Mouse (Mus musculus) neural tube, embryonic 11.5 days (tissue): Measurements from ENCODE around the gene Fnbp1. TPM values are rescaled to one million over a fixed set of nuclear protein-coding genes. Genes with fewer than 3 reads are reported as not detected.

ENCODE experiments used
- ATAC-seq: fragments of 200-750 bp; cut with Nextera tagmentation; 2 replicates; pipeline ENCODE4 v1.8.0; 2017; ENCODE audit warnings: moderate number of reproducible peaks, mild to moderate bottlenecking, moderate TSS enrichment, moderate library complexity; ENCODE audit not compliant: insufficient read depth, low FRiP score, low TSS enrichment
- DNase-seq: peaks from one replicate; pipeline ENCODE4 v3.0.0-alpha.2; 2015; ENCODE audit warnings: low spot score
- H3K27ac ChIP-seq: fragments of 300-500 bp; sonication (generic); 2 replicates; pipeline ENCODE4 v1.5.1; 2014; ENCODE audit warnings: low read depth, mild to moderate bottlenecking, low read length
- H3K27me3 ChIP-seq: fragments of 300-500 bp; sonication (generic); 2 replicates; pipeline ENCODE4 v1.6.1; 2014; ENCODE audit warnings: mild to moderate bottlenecking, low read length, mixed read lengths; ENCODE audit not compliant: control insufficient read depth, insufficient read depth
- H3K36me3 ChIP-seq: fragments of 300-500 bp; sonication (generic); 2 replicates; pipeline ENCODE4 v1.6.1; 2014; ENCODE audit warnings: mild to moderate bottlenecking, low read length, moderate library complexity, mixed read lengths; ENCODE audit not compliant: control insufficient read depth, insufficient read depth
- H3K4me1 ChIP-seq: fragments of 300-500 bp; sonication (generic); 2 replicates; pipeline ENCODE4 v1.6.1; 2014; ENCODE audit warnings: low read length, mixed read lengths; ENCODE audit not compliant: control insufficient read depth, insufficient read depth
- H3K4me2 ChIP-seq: fragments of 300-500 bp; sonication (generic); 2 replicates; pipeline ENCODE4 v1.6.1; 2014; ENCODE audit warnings: low read depth, mild to moderate bottlenecking, moderate library complexity
- H3K4me3 ChIP-seq: fragments of 300-500 bp; sonication (generic); 2 replicates; pipeline ENCODE4 v1.5.1; 2014; ENCODE audit warnings: low read depth, low read length
- H3K9ac ChIP-seq: fragments of 300-500 bp; sonication (generic); 2 replicates; pipeline ENCODE4 v1.6.1; 2014; ENCODE audit warnings: mild to moderate bottlenecking, low read length
- H3K9me3 ChIP-seq: fragments of 300-500 bp; sonication (generic); 2 replicates; pipeline ENCODE4 v1.6.1; 2016; ENCODE audit warnings: low read length; ENCODE audit not compliant: control insufficient read depth
- WGBS: fragments of 180-500 bp; shearing (Covaris S2); extraction: QIAGEN DNeasy Blood & Tissue Kit; methylation state at CpG from one replicate; pipeline ENCODE4 v1.1.7; 2014; 5-methylcytosine and 5-hydroxymethylcytosine counted together
- polyA plus RNA-seq: library from polyadenylated mRNA; unstranded; fragments of >200 nt; fragmentation: Nextera tagmentation; extraction: Ambion mirVana; gene quantifications from 2 replicates; pipeline ENCODE4 v1.2.1, GENCODE M21; 2014

Gene Fnbp1
- polyA plus RNA-seq, 1 experiment from 2014 or later, result 17.6 TPM

GRCm38 (mm10) chr2:31099079-31099478 is 42.7 kb downstream of the Fnbp1 start:
- Histone ChIP-seq H3K27ac (no peak overlapping the region), H3K4me1 (no peaks in the 10 kb centered on the region), H3K4me3 (no peak overlapping the region), H3K9ac (no peak overlapping the region), H3K9me3 (no peaks in the 10 kb centered on the region), H3K36me3 (no peaks in the 10 kb centered on the region), H3K27me3 (no peaks in the 10 kb centered on the region), H3K4me2 (no peak overlapping the region)
- ATAC-seq (no peak), DNase-seq (no peak)
- 81% methylated on average over 8 of the region's 8 CpGs for WGBS

GRCm38 (mm10) chr2:31098616-31099015 is 43.2 kb downstream of the Fnbp1 start:
- 96% methylated on average over 11 of the region's 11 CpGs for WGBS
- ATAC-seq (no peak), DNase-seq (no peak)
- Histone ChIP-seq H3K4me3 (no peak overlapping the region), H3K9me3 (no peaks in the 10 kb centered on the region), H3K4me2 (no peak overlapping the region), H3K9ac (no peak overlapping the region), H3K27me3 (no peaks in the 10 kb centered on the region), H3K4me1 (no peaks in the 10 kb centered on the region), H3K27ac (no peak overlapping the region), H3K36me3 (no peaks in the 10 kb centered on the region)

GRCm38 (mm10) chr2:31097276-31097675 is 44.5 kb downstream of the Fnbp1 start:
- WGBS, result 83% methylated on average over 2 of the region's 2 CpGs
- H3K9ac ChIP-seq, result no peak overlapping the region
- no peaks in the 10 kb centered on the region for H3K9me3 ChIP-seq
- no peak overlapping the region for H3K4me3 ChIP-seq
- H3K36me3 ChIP-seq, result no peaks in the 10 kb centered on the region
- H3K4me1 ChIP-seq, result no peaks in the 10 kb centered on the region
- ATAC-seq (no peak), DNase-seq (no peak)
- no peak overlapping the region for H3K27ac ChIP-seq
- no peaks in the 10 kb centered on the region for H3K27me3 ChIP-seq
- no peak overlapping the region for H3K4me2 ChIP-seq

- H3K4me3 ChIP-seq, result no peak overlapping the region
- no peaks in the 10 kb centered on the region for H3K9me3 ChIP-seq
- WGBS, result 70% methylated on average over 15 of the region's 15 CpGs
- H3K4me2 ChIP-seq, result no peak overlapping the region
- no peaks in the 10 kb centered on the region for H3K4me1 ChIP-seq
- H3K27me3 ChIP-seq, result no peaks in the 10 kb centered on the region
- ATAC-seq (no peak), DNase-seq (no peak)
- H3K27ac ChIP-seq, result no peak overlapping the region
- no peak overlapping the region for H3K9ac ChIP-seq
- H3K36me3 ChIP-seq, result no peaks in the 10 kb centered on the region
Observed at GRCm38 (mm10) chr2:31096119-31096518, 45.7 kb downstream of the Fnbp1 start.

GRCm38 (mm10) chr2:31094565-31094964 is 47.2 kb downstream of the Fnbp1 start:
- Histone ChIP-seq H3K27ac (no peak overlapping the region), H3K27me3 (no peaks in the 10 kb centered on the region), H3K36me3 (no peaks in the 10 kb centered on the region), H3K9ac (no peak overlapping the region), H3K4me2 (no peak overlapping the region), H3K4me1 (no peaks in the 10 kb centered on the region), H3K4me3 (no peak overlapping the region), H3K9me3 (no peaks in the 10 kb centered on the region)
- WGBS, result 65% methylated on average over 5 of the region's 5 CpGs
- DNase-seq, result no peak
- ATAC-seq, result no peak

GRCm38 (mm10) chr2:31092939-31093338 is 48.9 kb downstream of the Fnbp1 start:
- no peak overlapping the region for H3K4me2 ChIP-seq
- peaks cover 10% of the 10 kb centered on the region for H3K4me1 ChIP-seq
- no peaks in the 10 kb centered on the region for H3K36me3 ChIP-seq
- no peak overlapping the region for H3K27ac ChIP-seq
- DNase-seq (no peak), ATAC-seq (no peak)
- H3K4me3 ChIP-seq, result no peak overlapping the region
- H3K9ac ChIP-seq, result no peak overlapping the region
- WGBS, result 91% methylated on average over 3 of the region's 3 CpGs
- no peaks in the 10 kb centered on the region for H3K9me3 ChIP-seq
- H3K27me3 ChIP-seq, result no peaks in the 10 kb centered on the region

GRCm38 (mm10) chr2:31091182-31091581 is 50.6 kb downstream of the Fnbp1 start:
- Histone ChIP-seq H3K27me3 (no peaks in the 10 kb centered on the region), H3K9me3 (no peaks in the 10 kb centered on the region), H3K27ac (no peak overlapping the region), H3K4me1 (peaks cover 20% of the 10 kb centered on the region), H3K4me3 (no peak overlapping the region), H3K9ac (no peak overlapping the region), H3K36me3 (no peaks in the 10 kb centered on the region), H3K4me2 (no peak overlapping the region)
- no peak for ATAC-seq
- WGBS, result 61% methylated on average over 3 of the region's 3 CpGs
- DNase-seq, result no peak

GRCm38 (mm10) chr2:31089607-31090006 is 52.2 kb downstream of the Fnbp1 start:
- DNase-seq (no peak), ATAC-seq (no peak)
- Histone ChIP-seq H3K27ac (no peak overlapping the region), H3K9ac (no peak overlapping the region), H3K4me1 (peaks cover 20% of the 10 kb centered on the region), H3K9me3 (no peaks in the 10 kb centered on the region), H3K4me3 (no peak overlapping the region), H3K4me2 (no peak overlapping the region), H3K36me3 (no peaks in the 10 kb centered on the region), H3K27me3 (no peaks in the 10 kb centered on the region)
- WGBS, result 76% methylated on average over 16 of the region's 16 CpGs

GRCm38 (mm10) chr2:31088871-31089270 is 52.9 kb downstream of the Fnbp1 start:
- Histone ChIP-seq H3K27me3 (no peaks in the 10 kb centered on the region), H3K27ac (0 out of 2 replicates have a peak overlapping the region, but pooled peaks have one; percentile 34), H3K36me3 (no peaks in the 10 kb centered on the region), H3K4me1 (peaks cover 20% of the 10 kb centered on the region), H3K4me3 (no peak overlapping the region), H3K9ac (no peak overlapping the region), H3K4me2 (no peak overlapping the region), H3K9me3 (no peaks in the 10 kb centered on the region)
- ATAC-seq (no peak), DNase-seq (no peak)
- WGBS, result 86% methylated on average over 8 of the region's 8 CpGs
